Mouse (Mus musculus) small intestine, adult 2 months (tissue): Measurements from ENCODE around the gene Tmem205.

Source experiments
- CTCF ChIP-seq: fragments of 200-500 bp; IDR thresholded peaks from 2 replicates; pipeline ENCODE4 v1.5.1; 2012; ENCODE audit warnings: low read depth, mild to moderate bottlenecking, control low read depth, inconsistent platforms, low read length, moderate library complexity, mixed read lengths; ENCODE audit not compliant: insufficient replicate concordance, insufficient read length; ENCODE audit errors: extremely low read depth
- POLR2A ChIP-seq: fragments of 200-500 bp; IDR thresholded peaks from 2 replicates; pipeline ENCODE4 v1.6.1; 2012; ENCODE audit warnings: low read depth, mild to moderate bottlenecking, control low read depth, inconsistent platforms, low read length, moderate library complexity

- TF ChIP-seq CTCF (no peak), POLR2A (no peak)
Observed at GRCm38 (mm10) chr9:21943638-21944037, 16.3 kb upstream of the Tmem205 start.
